Mouse (Mus musculus): ENCODE data around the gene Anapc2.

DNA sequence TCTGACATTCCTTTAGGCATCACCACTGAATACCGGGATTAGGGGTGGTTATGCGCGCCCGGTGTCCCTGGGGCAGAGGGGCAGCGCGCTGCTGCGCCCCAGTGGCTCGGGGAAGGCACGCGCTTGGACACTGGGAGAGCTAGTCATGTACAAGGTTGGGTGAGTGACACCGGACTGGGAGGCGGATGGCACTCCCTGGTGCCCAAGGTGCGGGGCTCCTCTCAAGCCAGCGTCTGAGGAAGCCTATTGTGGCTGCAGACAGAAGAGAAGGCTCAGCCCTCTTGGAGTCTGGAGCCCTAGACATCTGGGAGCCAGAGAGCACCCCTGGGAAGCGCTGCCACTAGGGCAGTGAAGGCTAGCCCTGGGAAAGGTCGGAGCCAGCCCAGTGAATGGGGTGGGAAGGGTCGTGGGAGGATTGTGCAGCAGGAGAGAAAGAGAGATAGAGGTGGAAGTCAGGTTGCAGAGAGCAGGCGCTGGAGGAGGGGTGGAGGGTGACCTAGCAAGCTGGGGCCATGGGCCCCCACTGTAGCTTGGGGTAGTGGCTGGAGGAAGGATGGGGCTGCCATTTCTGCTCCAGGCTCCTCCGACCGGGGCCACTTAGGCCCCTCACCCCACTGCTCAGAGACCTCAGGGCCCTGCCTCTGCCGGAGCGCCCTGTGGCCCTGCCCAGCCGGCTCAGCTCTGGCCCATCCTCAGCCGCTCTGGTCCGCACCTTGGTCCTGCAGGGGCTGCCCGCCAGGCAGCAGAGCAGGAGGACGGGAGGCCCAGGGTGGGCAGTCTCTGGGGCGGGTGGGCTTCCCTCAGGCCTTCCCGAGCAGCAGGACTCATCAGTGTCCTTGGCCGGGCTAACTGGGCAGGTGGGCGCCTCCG lies 19.1 kb downstream of the Anapc2 start:
- TF ChIP-seq CTCF (IDR thresholded peaks at IDR 0.05; ENCODE audit: control insufficient read depth, insufficient read depth, insufficient replicate concordance, low read depth, low read length) (no peak), POLR2A (IDR thresholded peaks at IDR 0.05; ENCODE audit: control insufficient read depth, low read depth, low read length) (no peak)

Data from testis, adult 2 months (tissue).